Mouse (Mus musculus) kidney, adult 2 months (tissue): ENCODE measurements around the gene C1ql1. TPM values are rescaled to one million over a fixed set of nuclear protein-coding genes. Genes with fewer than 3 reads are reported as not detected.
A peak's percentile ranks its signal among the peaks of the same experiment; 100 is the strongest.

Experiments used
- DNase-seq: peaks from one replicate; pipeline ENCODE4 v3.0.0; 2021
- H3K27ac ChIP-seq: fragments of 200-500 bp; 2 replicates; pipeline ENCODE4 v1.5.1; 2012; ENCODE audit warnings: low read depth, low read length, control low read depth, inconsistent platforms; ENCODE audit not compliant: insufficient read depth
- H3K27me3 ChIP-seq: fragments of 200-500 bp; replicated peaks from 2 replicates; pipeline ENCODE4 v1.6.1; 2012; ENCODE audit warnings: mild to moderate bottlenecking, moderate library complexity, low read length, inconsistent platforms; ENCODE audit not compliant: control insufficient read depth, insufficient read depth
- H3K36me3 ChIP-seq: fragments of 200-500 bp; 2 replicates; pipeline ENCODE4 v1.6.1; 2012; ENCODE audit warnings: mild to moderate bottlenecking, moderate library complexity, low read length, inconsistent platforms; ENCODE audit not compliant: control insufficient read depth, insufficient read depth
- H3K4me1 ChIP-seq: fragments of 200-500 bp; 2 replicates; pipeline ENCODE4 v1.6.1; 2011; ENCODE audit warnings: low read length; ENCODE audit not compliant: control insufficient read depth, insufficient read depth
- H3K4me3 ChIP-seq: fragments of 200-500 bp; 2 replicates; pipeline ENCODE4 v1.5.1; 2011; ENCODE audit warnings: mild to moderate bottlenecking, low read depth, low read length, control low read depth; ENCODE audit not compliant: insufficient read depth
- CTCF ChIP-seq: fragments of 200-500 bp; conservative IDR thresholded peaks from 2 replicates; pipeline ENCODE4 v1.5.1; 2011; ENCODE audit warnings: low read depth, mild to moderate bottlenecking, control low read depth, low read length, moderate library complexity, mixed read lengths; ENCODE audit not compliant: insufficient read depth, insufficient read length
- POLR2A ChIP-seq: fragments of 200-500 bp; IDR thresholded peaks from one replicate; pipeline ENCODE4 v1.6.1; 2011; ENCODE audit warnings: low read depth, low read length, control low read depth
- WGBS: fragments of 180-500 bp; shearing (Covaris S2); methylation state at CpG from one replicate; pipeline ENCODE4 v1.1.7; 2018; 5-methylcytosine and 5-hydroxymethylcytosine counted together
- polyA plus RNA-seq: library from polyadenylated mRNA; depleted of rRNA; stranded (reverse); fragments of >200 nt; gene quantifications from 2 replicates; pipeline ENCODE4 v1.2.3, GENCODE M21; 2012

Gene C1ql1
- polyA plus RNA-seq, 1 experiment = 0.39 TPM

- Histone ChIP-seq H3K4me3 (peak overlapping the region; percentile 41), H3K27me3 (no peaks in the 10 kb centered on the region), H3K27ac (no peak overlapping the region), H3K4me1 (no peaks in the 10 kb centered on the region), H3K36me3 (no peaks in the 10 kb centered on the region)
- no peak for DNase-seq
- TF ChIP-seq CTCF (0 out of 2 replicates have a peak, but pooled peaks have one; percentile 1), POLR2A (no peak)
- 3% methylated on average over 10 of the region's 10 CpGs for WGBS
Measured at GRCm38 (mm10) chr11:102925351-102925717, 21.2 kb downstream of the C1ql1 start.

DNA sequence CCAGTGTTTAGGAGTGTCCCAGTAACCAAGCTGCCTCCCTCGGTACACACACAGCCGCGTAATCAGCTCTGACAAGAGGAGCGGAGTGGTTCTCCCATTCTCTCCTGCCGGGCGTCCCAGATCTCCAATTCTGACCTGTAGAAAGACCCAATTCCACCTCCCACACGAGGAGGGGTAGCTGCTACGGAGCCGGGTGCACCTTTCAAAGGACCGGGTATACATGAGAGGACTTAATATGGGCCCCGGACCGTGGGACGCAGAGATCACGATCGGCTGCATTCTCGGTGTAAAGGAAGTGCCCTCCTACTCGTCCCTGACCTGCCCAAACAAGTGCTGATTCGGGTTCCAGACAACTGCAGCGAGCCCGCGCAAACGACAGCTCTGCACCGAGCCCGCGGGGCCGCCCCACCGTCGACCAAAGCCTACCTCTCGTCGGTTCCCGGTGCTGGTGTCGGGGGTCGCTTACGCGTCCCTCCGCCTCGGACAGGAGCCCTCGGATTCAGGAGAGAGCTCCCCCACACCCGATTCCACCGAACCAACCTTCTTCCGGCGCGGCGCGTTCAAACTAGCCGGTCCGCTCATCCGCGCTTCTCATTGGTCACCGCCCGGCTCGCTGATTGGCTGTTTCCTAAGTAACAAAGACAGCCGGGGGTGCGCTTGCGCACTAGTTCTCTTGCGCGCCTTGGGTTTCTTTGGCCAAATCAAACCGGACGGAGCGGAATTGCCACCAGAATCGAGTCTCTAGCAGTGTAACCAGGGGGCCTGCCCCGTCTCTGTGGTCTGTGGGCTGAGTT is 21.7 kb downstream of the C1ql1 start, which contains the start of gene Kif18b:
Kif18b (minus strand) TSS at position 568 of the 794 bp plus-strand sequence.
- 1% methylated on average over 62 of the region's 62 CpGs for WGBS
- DNase-seq = peak; percentile 98
- Histone ChIP-seq H3K4me3 (peak within 1 kb of the TSS; percentile 75), H3K4me1 (no peaks in the 10 kb centered on the region), H3K36me3 (no peaks in the 10 kb centered on the region), H3K27ac (no peak within 1 kb of the TSS), H3K27me3 (no peaks in the 10 kb centered on the region)
- TF ChIP-seq CTCF (no peak), POLR2A (no peak)

DNA sequence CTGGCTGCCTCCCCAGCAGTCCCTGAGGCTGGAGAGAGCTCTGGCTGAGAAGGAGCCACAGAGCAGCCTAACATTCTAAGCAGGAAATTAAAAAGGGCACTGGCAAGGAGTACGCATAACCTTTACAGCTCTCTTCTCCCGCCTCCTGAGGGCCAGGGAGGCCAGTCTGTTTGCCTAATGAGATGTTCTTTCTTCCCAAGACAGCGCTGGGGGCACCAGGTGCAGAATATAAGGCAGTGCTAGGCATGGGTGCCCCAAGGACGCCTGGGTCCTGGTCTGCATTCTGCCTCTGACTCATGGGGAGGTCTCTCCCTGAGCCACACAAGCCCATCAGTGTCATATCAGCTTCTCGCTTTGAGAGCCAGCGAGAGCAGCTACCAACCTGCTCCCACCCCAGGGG is 25.0 kb downstream of the C1ql1 start:
- Histone ChIP-seq H3K4me3 (no peak overlapping the region), H3K27me3 (no peaks in the 10 kb centered on the region), H3K27ac (no peak overlapping the region), H3K4me1 (no peaks in the 10 kb centered on the region), H3K36me3 (no peaks in the 10 kb centered on the region)
- TF ChIP-seq POLR2A = no peak
- TF ChIP-seq CTCF = no peak
- 89% methylated on average over 6 of the region's 6 CpGs for WGBS
- DNase-seq = no peak

- WGBS = 73% methylated on average over 4 of the region's 4 CpGs
- Histone ChIP-seq H3K4me3 (no peak overlapping the region), H3K27me3 (no peaks in the 10 kb centered on the region), H3K4me1 (no peaks in the 10 kb centered on the region), H3K27ac (no peak overlapping the region), H3K36me3 (no peaks in the 10 kb centered on the region)
- DNase-seq = no peak
- no peak for TF ChIP-seq POLR2A
Measured at GRCm38 (mm10) chr11:102918077-102918476, 28.4 kb downstream of the C1ql1 start.

DNA sequence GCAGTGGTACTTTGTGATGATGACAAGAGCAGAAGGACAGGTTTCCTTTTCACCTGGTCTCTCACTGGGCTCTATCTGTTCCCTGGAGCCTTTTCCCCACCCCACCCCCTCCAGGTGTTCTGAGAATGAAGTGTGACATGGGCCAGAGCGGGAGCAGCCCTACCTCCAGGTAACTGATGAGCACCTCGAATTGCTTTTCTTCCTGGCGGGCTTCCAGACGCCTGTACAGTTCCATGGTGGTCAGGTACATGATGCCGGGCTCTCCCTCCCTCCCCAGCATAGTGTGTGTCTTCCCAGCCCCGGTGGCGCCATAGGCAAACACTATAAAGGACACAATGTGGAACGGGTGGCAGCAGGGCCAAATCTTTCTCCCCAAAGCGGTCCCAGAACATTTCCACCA is 31.1 kb downstream of the C1ql1 start:
- H3K36me3 ChIP-seq = no peaks in the 10 kb centered on the region
- 94% methylated on average over 9 of the region's 9 CpGs for WGBS
- TF ChIP-seq CTCF = no peak
- TF ChIP-seq POLR2A = no peak

DNA sequence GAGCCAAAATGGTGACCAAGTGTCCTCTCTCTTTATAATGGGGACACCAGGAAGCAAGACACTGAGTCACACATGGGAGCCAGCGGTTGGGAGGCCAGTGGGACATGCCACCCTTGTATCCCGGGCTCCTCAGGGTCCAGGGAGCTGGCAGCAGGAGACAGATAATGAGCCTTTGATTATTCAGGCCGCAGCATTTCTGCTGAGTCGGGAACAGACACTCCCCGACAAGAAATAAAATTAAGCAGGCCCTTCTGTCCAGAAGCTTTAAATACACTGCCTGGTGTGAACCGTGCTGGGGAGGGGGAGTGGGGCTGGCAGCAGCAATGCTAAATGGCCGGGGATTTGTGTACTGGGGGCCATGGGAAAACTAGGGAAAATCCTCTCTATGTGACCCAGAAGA is 35.1 kb downstream of the C1ql1 start:
- 83% methylated on average over 7 of the region's 7 CpGs for WGBS
- Histone ChIP-seq H3K36me3 (no peaks in the 10 kb centered on the region), H3K4me3 (no peak overlapping the region), H3K4me1 (no peaks in the 10 kb centered on the region), H3K27ac (no peak overlapping the region), H3K27me3 (no peaks in the 10 kb centered on the region)
- no peak for TF ChIP-seq POLR2A
- TF ChIP-seq CTCF = no peak
- DNase-seq = no peak

More for the DNA sequence above, 31.1 kb downstream of the C1ql1 start:
- Histone ChIP-seq H3K27ac (no peak overlapping the region), H3K4me3 (no peak overlapping the region), H3K4me1 (no peaks in the 10 kb centered on the region), H3K27me3 (no peaks in the 10 kb centered on the region)
- DNase-seq = no peak

DNA sequence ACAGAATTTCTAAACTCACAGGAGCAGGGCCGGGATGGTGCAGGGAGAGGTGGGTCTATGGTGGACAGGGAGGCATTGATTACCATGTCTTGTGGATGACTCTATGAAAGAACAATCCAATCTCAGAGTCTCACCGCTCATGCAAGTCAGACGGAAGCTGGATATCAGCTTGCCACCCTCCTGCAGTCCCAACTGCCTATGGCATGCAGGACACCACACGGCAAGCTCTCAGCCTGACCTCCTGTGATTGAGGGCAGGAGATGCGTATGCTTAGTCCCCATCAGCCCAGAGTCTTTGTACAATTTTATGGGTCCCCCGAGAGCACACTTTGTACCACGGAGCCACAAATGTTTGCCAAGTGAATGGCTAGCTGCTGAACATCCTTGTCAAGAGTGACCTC is 42.8 kb downstream of the C1ql1 start:
- DNase-seq = no peak
- WGBS = 81% methylated on average over 7 of the region's 7 CpGs
- TF ChIP-seq CTCF = no peak
- TF ChIP-seq POLR2A = no peak
- H3K27me3 ChIP-seq = no peaks in the 10 kb centered on the region
- no peak overlapping the region for H3K27ac ChIP-seq
- H3K4me1 ChIP-seq = no peaks in the 10 kb centered on the region
- no peaks in the 10 kb centered on the region for H3K36me3 ChIP-seq
- H3K4me3 ChIP-seq = no peak overlapping the region
